Mouse (Mus musculus) neural tube, embryonic 15.5 days (tissue): Measurements from ENCODE around the gene Gm17482. TPM values are rescaled to one million over a fixed set of nuclear protein-coding genes. Genes with fewer than 3 reads are reported as not detected.

Source experiments
- ATAC-seq: fragments of 200-750 bp; cut with Nextera tagmentation; 2 replicates; pipeline ENCODE4 v1.8.0; 2017; ENCODE audit warnings: mild to moderate bottlenecking, moderate TSS enrichment, moderate library complexity; ENCODE audit not compliant: low FRiP score
- H3K27ac ChIP-seq: fragments of 300-500 bp; sonication (generic); replicated peaks from 2 replicates; pipeline ENCODE4 v1.5.1; 2015; ENCODE audit warnings: mild to moderate bottlenecking, inconsistent platforms
- H3K27me3 ChIP-seq: fragments of 300-500 bp; sonication (generic); replicated peaks from 2 replicates; pipeline ENCODE4 v1.6.1; 2015; ENCODE audit warnings: inconsistent platforms
- H3K36me3 ChIP-seq: fragments of 300-500 bp; sonication (generic); 2 replicates; pipeline ENCODE4 v1.6.1; 2015; ENCODE audit warnings: inconsistent platforms
- H3K4me1 ChIP-seq: fragments of 300-500 bp; sonication (generic); 2 replicates; pipeline ENCODE4 v1.6.1; 2015; ENCODE audit warnings: inconsistent platforms
- H3K4me2 ChIP-seq: fragments of 300-500 bp; sonication (generic); 2 replicates; pipeline ENCODE4 v1.6.1; 2015; ENCODE audit warnings: inconsistent platforms, mild to moderate bottlenecking, moderate library complexity
- H3K4me3 ChIP-seq: fragments of 300-500 bp; sonication (generic); replicated peaks from 2 replicates; pipeline ENCODE4 v1.5.1; 2015; ENCODE audit warnings: mild to moderate bottlenecking, inconsistent platforms
- H3K9ac ChIP-seq: fragments of 300-500 bp; sonication (generic); replicated peaks from 2 replicates; pipeline ENCODE4 v1.6.1; 2015; ENCODE audit warnings: mild to moderate bottlenecking, inconsistent platforms
- H3K9me3 ChIP-seq: fragments of 300-500 bp; sonication (generic); replicated peaks from 2 replicates; pipeline ENCODE4 v1.6.1; 2016; ENCODE audit warnings: inconsistent platforms
- WGBS: fragments of 180-500 bp; shearing (Covaris S2); methylation state at CpG from one replicate; pipeline ENCODE4 v1.1.7; 2015; ENCODE audit warnings: mixed read lengths; 5-methylcytosine and 5-hydroxymethylcytosine counted together
- polyA plus RNA-seq: library from polyadenylated mRNA; unstranded; fragments of >200 nt; fragmentation: Nextera tagmentation; extraction: Ambion mirVana; gene quantifications from 2 replicates; pipeline ENCODE4 v1.2.1, GENCODE M21; 2015

Gm17482 gene
- polyA plus RNA-seq, 1 experiment from 2014 or later: not detected

- no peak for ATAC-seq
- WGBS: 84% methylated on average over 10 of the region's 10 CpGs
- no peak overlapping the region for H3K4me3 ChIP-seq
- H3K4me2 ChIP-seq: no peak overlapping the region
- H3K27ac ChIP-seq: no peak overlapping the region
- no peaks in the 10 kb centered on the region for H3K27me3 ChIP-seq
- no peak overlapping the region for H3K9ac ChIP-seq
- H3K9me3 ChIP-seq: no peaks in the 10 kb centered on the region
- H3K36me3 ChIP-seq: 0 out of 2 replicates have a peak, but pooled peaks cover 3% of the 10 kb centered on the region
- H3K4me1 ChIP-seq: peaks cover 2% of the 10 kb centered on the region; the same call in 1 of the 2 replicates
These were observed 46.2 kb downstream of the Gm17482 start for GRCm38 (mm10) chr6:115273346-115273745.

GRCm38 (mm10) chr6:115274705-115275104 lies 47.6 kb downstream of the Gm17482 start:
- H3K27ac ChIP-seq: no peak overlapping the region
- 56% methylated on average over 9 of the region's 9 CpGs for WGBS
- no peak overlapping the region for H3K9ac ChIP-seq

GRCm38 (mm10) chr6:115275116-115275815 lies 48.1 kb downstream of the Gm17482 start:
- Histone ChIP-seq H3K4me2 (no peak overlapping the region), H3K4me1 (peaks cover 2% of the 10 kb centered on the region; the same call in 1 of the 2 replicates), H3K27me3 (no peaks in the 10 kb centered on the region), H3K4me3 (no peak overlapping the region), H3K27ac (no peak overlapping the region), H3K9ac (no peak overlapping the region), H3K9me3 (no peaks in the 10 kb centered on the region), H3K36me3 (0 out of 2 replicates have a peak, but pooled peaks cover 3% of the 10 kb centered on the region)
- WGBS: 88% methylated on average over 10 of the region's 10 CpGs
- ATAC-seq: no peak

More at GRCm38 (mm10) chr6:115274705-115275104, 47.6 kb downstream of the Gm17482 start:
- H3K4me3 ChIP-seq: no peak overlapping the region
- H3K9me3 ChIP-seq: no peaks in the 10 kb centered on the region
- H3K36me3 ChIP-seq: 0 out of 2 replicates have a peak, but pooled peaks cover 3% of the 10 kb centered on the region
- ATAC-seq: no peak
- H3K4me2 ChIP-seq: no peak overlapping the region
- H3K27me3 ChIP-seq: no peaks in the 10 kb centered on the region
- H3K4me1 ChIP-seq: peaks cover 2% of the 10 kb centered on the region; the same call in 1 of the 2 replicates

GRCm38 (mm10) chr6:115278086-115278485 lies 50.9 kb downstream of the Gm17482 start:
- H3K9me3 ChIP-seq: no peaks in the 10 kb centered on the region
- no peak overlapping the region for H3K4me3 ChIP-seq
- peaks cover 2% of the 10 kb centered on the region; the same call in 1 of the 2 replicates for H3K4me1 ChIP-seq
- no peak overlapping the region for H3K27ac ChIP-seq
- H3K4me2 ChIP-seq: no peak overlapping the region
- ATAC-seq: no peak
- peaks cover 9% of the 10 kb centered on the region; the same call in 1 of the 2 replicates for H3K36me3 ChIP-seq
- WGBS: 80% methylated on average over 8 of the region's 8 CpGs
- H3K27me3 ChIP-seq: no peaks in the 10 kb centered on the region
- no peak overlapping the region for H3K9ac ChIP-seq

- Histone ChIP-seq H3K9me3 (no peaks in the 10 kb centered on the region), H3K4me3 (no peak overlapping the region), H3K9ac (no peak overlapping the region), H3K36me3 (peaks cover 7% of the 10 kb centered on the region; the same call in 1 of the 2 replicates), H3K4me2 (no peak overlapping the region), H3K27me3 (no peaks in the 10 kb centered on the region), H3K27ac (no peak overlapping the region), H3K4me1 (peaks cover under 1% of the 10 kb centered on the region; the same call in 1 of the 2 replicates)
- WGBS: 73% methylated on average over 2 of the region's 2 CpGs
- no peak for ATAC-seq
These were observed 52.5 kb downstream of the Gm17482 start for GRCm38 (mm10) chr6:115279639-115280038.

GRCm38 (mm10) chr6:115284153-115284552 lies 57.0 kb downstream of the Gm17482 start:
- H3K9ac ChIP-seq: no peak overlapping the region
- 91% methylated on average over 2 of the region's 2 CpGs for WGBS
- H3K4me3 ChIP-seq: no peak overlapping the region
- H3K36me3 ChIP-seq: peaks cover 6% of the 10 kb centered on the region; the same call in 1 of the 2 replicates
- no peaks in the 10 kb centered on the region for H3K27me3 ChIP-seq
- no peak overlapping the region for H3K4me2 ChIP-seq
- no peak for ATAC-seq
- H3K27ac ChIP-seq: no peak overlapping the region
- no peaks in the 10 kb centered on the region for H3K4me1 ChIP-seq
- H3K9me3 ChIP-seq: no peaks in the 10 kb centered on the region

GRCm38 (mm10) chr6:115286441-115286840 lies 59.3 kb downstream of the Gm17482 start:
- Histone ChIP-seq H3K9ac (no peak overlapping the region), H3K36me3 (no peaks in the 10 kb centered on the region), H3K9me3 (no peaks in the 10 kb centered on the region), H3K27me3 (no peaks in the 10 kb centered on the region), H3K4me3 (no peak overlapping the region), H3K4me2 (no peak overlapping the region), H3K4me1 (no peaks in the 10 kb centered on the region), H3K27ac (no peak overlapping the region)
- 91% methylated on average over 6 of the region's 6 CpGs for WGBS
- no peak for ATAC-seq

- Histone ChIP-seq H3K4me2 (no peak overlapping the region), H3K4me3 (no peak overlapping the region), H3K36me3 (no peaks in the 10 kb centered on the region), H3K27ac (no peak overlapping the region), H3K9ac (no peak overlapping the region), H3K27me3 (no peaks in the 10 kb centered on the region), H3K9me3 (no peaks in the 10 kb centered on the region), H3K4me1 (no peaks in the 10 kb centered on the region)
- 93% methylated on average over 3 of the region's 3 CpGs for WGBS
- no peak for ATAC-seq
These were observed 61.1 kb downstream of the Gm17482 start for GRCm38 (mm10) chr6:115288223-115288622.

- Histone ChIP-seq H3K27me3 (no peaks in the 10 kb centered on the region), H3K4me2 (no peak overlapping the region), H3K36me3 (no peaks in the 10 kb centered on the region), H3K4me1 (no peaks in the 10 kb centered on the region), H3K4me3 (no peak overlapping the region), H3K9me3 (no peaks in the 10 kb centered on the region), H3K27ac (no peak overlapping the region), H3K9ac (no peak overlapping the region)
- WGBS: 56% methylated on average over 5 of the region's 5 CpGs
- ATAC-seq: no peak
These were observed 63.4 kb downstream of the Gm17482 start for GRCm38 (mm10) chr6:115290561-115290960.

GRCm38 (mm10) chr6:115291068-115291467 lies 63.9 kb downstream of the Gm17482 start:
- no peak overlapping the region for H3K27ac ChIP-seq
- WGBS: 83% methylated on average over 2 of the region's 2 CpGs
- H3K4me1 ChIP-seq: no peaks in the 10 kb centered on the region
- no peaks in the 10 kb centered on the region for H3K27me3 ChIP-seq
- no peaks in the 10 kb centered on the region for H3K36me3 ChIP-seq
- no peak overlapping the region for H3K4me2 ChIP-seq
- no peak overlapping the region for H3K4me3 ChIP-seq
- no peak for ATAC-seq
- no peaks in the 10 kb centered on the region for H3K9me3 ChIP-seq
- H3K9ac ChIP-seq: no peak overlapping the region

GRCm38 (mm10) chr6:115291823-115292222 lies 64.7 kb downstream of the Gm17482 start:
- H3K4me2 ChIP-seq: no peak overlapping the region
- 84% methylated on average over 6 of the region's 6 CpGs for WGBS
- H3K36me3 ChIP-seq: no peaks in the 10 kb centered on the region
- no peaks in the 10 kb centered on the region for H3K27me3 ChIP-seq
- no peaks in the 10 kb centered on the region for H3K4me1 ChIP-seq
- H3K9ac ChIP-seq: no peak overlapping the region
- H3K4me3 ChIP-seq: no peak overlapping the region
- H3K27ac ChIP-seq: no peak overlapping the region
- no peak for ATAC-seq
- no peaks in the 10 kb centered on the region for H3K9me3 ChIP-seq

- Histone ChIP-seq H3K36me3 (no peaks in the 10 kb centered on the region), H3K27me3 (no peaks in the 10 kb centered on the region), H3K9ac (no peak overlapping the region), H3K4me2 (no peak overlapping the region), H3K4me3 (no peak overlapping the region), H3K4me1 (no peaks in the 10 kb centered on the region), H3K27ac (no peak overlapping the region), H3K9me3 (no peaks in the 10 kb centered on the region)
- no peak for ATAC-seq
- 69% methylated on average over 6 of the region's 6 CpGs for WGBS
These were observed 65.5 kb downstream of the Gm17482 start for GRCm38 (mm10) chr6:115292621-115293020.
